Mouse (Mus musculus) G1E (cell line): ENCODE results near the gene Rab31. TPM values are rescaled to one million over a fixed set of nuclear protein-coding genes. Genes with fewer than 3 reads are reported as not detected.

Experiments
- ATAC-seq: 2 replicates; pipeline ENCODE4 v1.8.0; 2016; ENCODE audit warnings: mild to moderate bottlenecking; ENCODE audit not compliant: insufficient number of reproducible peaks, poor library complexity, low FRiP score, severe bottlenecking; ENCODE audit errors: extremely low read depth
- DNase-seq: peaks from one replicate; pipeline ENCODE4 v3.0.0; 2012; ENCODE audit warnings: low spot score
- H3K27me3 ChIP-seq: 2 replicates; pipeline ENCODE4 v1.6.1; 2012; ENCODE audit warnings: mild to moderate bottlenecking, low read length, inconsistent platforms; ENCODE audit not compliant: insufficient read depth
- H3K36me3 ChIP-seq: replicated peaks from 2 replicates; pipeline ENCODE3; 2012; ENCODE audit warnings: mild to moderate bottlenecking, inconsistent platforms
- H3K4me1 ChIP-seq: 2 replicates; pipeline ENCODE4 v1.6.1; 2012; ENCODE audit warnings: low read depth, low read length, inconsistent platforms, mixed read lengths; ENCODE audit not compliant: insufficient read depth
- H3K4me3 ChIP-seq: 2 replicates; pipeline ENCODE4 v1.5.1; 2012; ENCODE audit warnings: low read depth, mild to moderate bottlenecking, inconsistent platforms, low read length, moderate library complexity, mixed read lengths
- H3K9me3 ChIP-seq: replicated peaks from 2 replicates; pipeline ENCODE4 v1.6.1; 2012; ENCODE audit warnings: inconsistent platforms
- CTCF ChIP-seq: IDR thresholded peaks from 2 replicates; pipeline ENCODE4 v1.5.1; 2012; ENCODE audit warnings: low read depth, low read length, inconsistent platforms, mixed read lengths
- GATA1 ChIP-seq: IDR thresholded peaks from 2 replicates; pipeline ENCODE4 v1.6.1; 2012; ENCODE audit warnings: borderline replicate concordance, low read length, inconsistent platforms, mixed read lengths
- GATA2 ChIP-seq: IDR thresholded peaks from 2 replicates; pipeline ENCODE4 v1.6.1; 2012; ENCODE audit warnings: low read depth, low read length, inconsistent platforms, borderline replicate concordance
- POLR2AphosphoS5 ChIP-seq: IDR thresholded peaks from 2 replicates; pipeline ENCODE4 v1.6.1; 2012; ENCODE audit warnings: low read depth, low read length, inconsistent platforms; ENCODE audit not compliant: insufficient replicate concordance
- TAL1 ChIP-seq: conservative IDR thresholded peaks from 2 replicates; pipeline ENCODE4 v1.6.1; 2012; ENCODE audit warnings: low read depth, low read length, inconsistent platforms, mixed read lengths
- polyA plus RNA-seq: library from polyadenylated mRNA; stranded (reverse); fragments of >175 nt; gene quantifications from 2 replicates; pipeline ENCODE4 v1.2.3, GENCODE M21; 2012
- total RNA-seq, 2 experiments: library from RNA; stranded (forward) in 1 of 2; stranded (reverse) in 1 of 2; fragments of 200-1000 nt in 1 of 2; fragments of >200 nt in 1 of 2; fragmentation: Nextera tagmentation in 1 of 2; gene quantifications; 2 replicates each; pipeline ENCODE4 v1.2.3; 2014 to 2017

Gene Rab31
- total and polyA plus RNA-seq, 3 experiments: 0.20 to 1.7 (median 1.6) TPM

GRCm38 (mm10) chr17:65777461-65777860 lies 4.9 kb upstream of the Rab31 start:
- peaks cover 14% of the 10 kb centered on the region for H3K4me1 ChIP-seq
- TF ChIP-seq TAL1: no peak
- no peak for TF ChIP-seq CTCF
- H3K36me3 ChIP-seq: no peaks in the 10 kb centered on the region
- H3K27me3 ChIP-seq: peaks cover 31% of the 10 kb centered on the region
- ATAC-seq: no peak
- no peaks in the 10 kb centered on the region for H3K9me3 ChIP-seq
- no peak overlapping the region for H3K4me3 ChIP-seq
- DNase-seq: no peak

- Histone ChIP-seq H3K27me3 (peaks cover 42% of the 10 kb centered on the region), H3K9me3 (no peaks in the 10 kb centered on the region), H3K4me1 (peaks cover 11% of the 10 kb centered on the region), H3K36me3 (no peaks in the 10 kb centered on the region), H3K4me3 (no peak overlapping the region)
- no peak for DNase-seq
- no peak for TF ChIP-seq GATA2
- no peak for TF ChIP-seq GATA1
- no peak for TF ChIP-seq TAL1
- TF ChIP-seq CTCF: no peak
- TF ChIP-seq POLR2AphosphoS5: no peak
- ATAC-seq: no peak
These were observed 3.7 kb upstream of the Rab31 start for GRCm38 (mm10) chr17:65776228-65776627.

GRCm38 (mm10) chr17:65774439-65774838 lies 1.9 kb upstream of the Rab31 start:
- H3K27me3 ChIP-seq: peaks cover 41% of the 10 kb centered on the region
- DNase-seq: no peak
- H3K4me3 ChIP-seq: no peak overlapping the region
- no peaks in the 10 kb centered on the region for H3K9me3 ChIP-seq
- no peaks in the 10 kb centered on the region for H3K36me3 ChIP-seq
- no peak for TF ChIP-seq CTCF
- TF ChIP-seq GATA2: no peak
- no peak for TF ChIP-seq TAL1
- no peak for TF ChIP-seq POLR2AphosphoS5
- no peak for TF ChIP-seq GATA1
- no peak for ATAC-seq
- peaks cover 11% of the 10 kb centered on the region for H3K4me1 ChIP-seq

GRCm38 (mm10) chr17:65773617-65774016 lies 1.1 kb upstream of the Rab31 start:
- peak; percentile 15; the same call in 1 of the 2 replicates for ATAC-seq
- Histone ChIP-seq H3K9me3 (no peaks in the 10 kb centered on the region), H3K36me3 (no peaks in the 10 kb centered on the region), H3K4me3 (no peak overlapping the region), H3K27me3 (peaks cover 40% of the 10 kb centered on the region), H3K4me1 (peaks cover 11% of the 10 kb centered on the region)
- TF ChIP-seq GATA1 (no peak), POLR2AphosphoS5 (no peak), TAL1 (no peak), GATA2 (no peak), CTCF (no peak)
- DNase-seq: no peak

GRCm38 (mm10) chr17:65770982-65771915 lies 1.3 kb downstream of the Rab31 start:
- H3K4me3 ChIP-seq: no peak overlapping the region
- H3K4me1 ChIP-seq: peaks cover 14% of the 10 kb centered on the region

GRCm38 (mm10) chr17:65768486-65768885 lies 4.1 kb downstream of the Rab31 start:
- Histone ChIP-seq H3K27me3 (peaks cover 20% of the 10 kb centered on the region), H3K4me3 (no peak overlapping the region), H3K9me3 (no peaks in the 10 kb centered on the region), H3K4me1 (peaks cover 8% of the 10 kb centered on the region), H3K36me3 (no peaks in the 10 kb centered on the region)
- TF ChIP-seq CTCF: no peak
- no peak for TF ChIP-seq TAL1
- TF ChIP-seq POLR2AphosphoS5: no peak
- TF ChIP-seq GATA2: no peak
- no peak for TF ChIP-seq GATA1
- DNase-seq (no peak), ATAC-seq (no peak)

More at GRCm38 (mm10) chr17:65770982-65771915, 1.3 kb downstream of the Rab31 start:
- TF ChIP-seq GATA1: no peak
- TF ChIP-seq TAL1: no peak
- TF ChIP-seq GATA2: no peak
- TF ChIP-seq POLR2AphosphoS5: no peak
- no peak for TF ChIP-seq CTCF
- Histone ChIP-seq H3K9me3 (no peaks in the 10 kb centered on the region), H3K36me3 (no peaks in the 10 kb centered on the region), H3K27me3 (peaks cover 34% of the 10 kb centered on the region)
- DNase-seq (no peak), ATAC-seq (no peak)
